Mouse (Mus musculus): ENCODE measurements around the gene Polr2h.

DNA sequence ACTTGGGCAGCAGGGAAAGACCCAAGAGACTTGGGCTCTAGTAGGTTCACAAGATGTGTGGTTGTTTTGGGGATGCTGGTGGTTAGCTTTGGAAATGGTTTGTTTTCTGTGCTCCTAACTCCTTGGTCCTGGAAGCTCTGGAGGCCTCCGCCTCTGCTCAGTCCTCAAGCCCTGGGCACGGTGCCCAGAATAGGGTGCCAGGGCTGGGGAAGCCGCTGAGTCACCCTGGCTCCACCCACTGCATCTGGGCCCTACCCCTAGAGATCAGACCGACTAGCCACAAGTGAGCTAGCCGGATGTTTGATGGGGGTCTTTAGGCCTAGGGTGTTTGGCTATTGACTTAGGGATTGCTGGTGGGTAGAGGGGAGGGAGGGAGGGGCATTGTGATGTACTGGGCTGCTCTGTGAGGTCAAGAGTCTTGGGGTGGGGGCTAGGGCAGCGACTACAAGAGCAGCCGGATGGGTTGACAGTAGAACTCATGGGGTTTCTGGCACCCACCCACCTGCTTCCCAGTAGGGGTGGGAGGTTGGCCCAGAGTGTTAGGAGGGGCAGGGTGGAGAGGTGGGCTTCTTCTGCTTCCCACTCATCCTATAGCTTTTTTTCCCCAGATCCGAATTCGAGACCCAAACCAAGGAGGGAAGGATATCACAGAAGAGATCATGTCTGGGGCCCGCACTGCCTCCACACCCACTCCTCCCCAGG, 39.3 kb upstream of the Polr2h start:
- no peak for TF ChIP-seq GATA1 (IDR thresholded peaks at IDR 0.05; ENCODE audit: borderline replicate concordance, low read length)
- no peak for TF ChIP-seq FLI1 (IDR thresholded peaks at IDR 0.05; ENCODE audit: low read length)

All from megakaryocyte, embryonic 14.5 days (primary cell).